Mouse (Mus musculus): Measurements from ENCODE around the gene Klrg1. TPM values are rescaled to one million over a fixed set of nuclear protein-coding genes. Genes with fewer than 3 reads are reported as not detected.

Klrg1 gene
- polyA plus RNA-seq, 1 experiment from 2014 or later: 0.43 TPM

DNA sequence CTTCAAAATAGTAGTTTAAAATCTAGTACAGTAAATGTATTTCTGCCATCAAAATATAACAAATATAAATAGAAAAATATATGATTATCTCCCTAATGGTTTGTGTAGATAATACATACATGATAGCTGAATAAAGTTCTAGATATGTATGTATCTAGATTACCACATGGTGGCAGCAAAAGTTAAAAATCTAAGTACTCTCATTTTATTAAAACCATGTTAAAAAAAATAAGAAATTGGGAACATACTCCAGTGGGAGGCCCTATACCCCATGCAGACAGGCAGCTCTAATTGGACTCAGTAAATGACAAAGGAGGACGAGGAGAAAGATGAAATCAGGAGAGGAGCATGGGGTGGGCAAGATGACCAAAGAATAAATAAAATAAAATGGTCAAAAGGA lies 30.5 kb downstream of the Klrg1 start:
- WGBS: 36% methylated on average over 1 of the region's 1 CpGs
- H3K4me2 ChIP-seq (replicated peaks): no peak overlapping the region
- ATAC-seq (replicated peaks): 0 out of 2 replicates have a peak, but pooled peaks have one; percentile 46

DNA sequence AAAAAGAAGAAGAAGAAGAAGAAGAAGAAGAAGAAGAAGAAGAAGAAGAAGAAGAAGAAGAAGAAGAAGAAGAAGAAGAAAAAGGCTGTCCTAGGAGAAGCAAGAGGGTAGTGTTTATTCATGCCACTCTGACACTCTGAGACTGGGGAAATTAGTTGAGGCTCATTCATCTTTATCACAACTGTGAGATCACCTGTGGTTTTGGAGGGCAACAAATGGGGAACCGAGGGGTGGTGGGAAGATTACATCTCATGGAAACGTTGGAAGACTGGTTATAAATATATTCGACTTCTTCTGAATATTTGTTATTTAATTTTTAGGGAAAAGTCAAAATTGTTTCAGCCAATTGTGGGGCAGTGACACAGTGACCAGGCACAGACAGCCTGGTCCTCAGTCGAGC lies 32.6 kb downstream of the Klrg1 start:
- Histone ChIP-seq H3K4me1 (no peaks in the 10 kb centered on the region), H3K4me3 (no peak overlapping the region), H3K36me3 (no peaks in the 10 kb centered on the region), H3K4me2 (replicated peaks) (no peak overlapping the region), H3K9me3 (no peaks in the 10 kb centered on the region), H3K9ac (replicated peaks) (no peak overlapping the region), H3K27me3 (no peaks in the 10 kb centered on the region), H3K27ac (replicated peaks) (no peak overlapping the region)
- WGBS: 88% methylated on average over 4 of the region's 4 CpGs
- ATAC-seq (replicated peaks): no peak

More for the DNA sequence above, 30.5 kb downstream of the Klrg1 start:
- Histone ChIP-seq H3K9me3 (no peaks in the 10 kb centered on the region), H3K36me3 (no peaks in the 10 kb centered on the region), H3K27me3 (no peaks in the 10 kb centered on the region), H3K9ac (replicated peaks) (no peak overlapping the region), H3K4me3 (no peak overlapping the region), H3K27ac (replicated peaks) (no peak overlapping the region), H3K4me1 (no peaks in the 10 kb centered on the region)

Other genes with a start within 250 kb of the Klrg1 start
- 55.1 and 55.8 TPM in 2 replicates for gene M6pr, start 25.8 kb upstream of the Klrg1 start, polyA plus RNA-seq (2015; fragmentation: Nextera tagmentation; extraction: Ambion mirVana)
- 34.2 and 36.1 TPM in 2 replicates for gene Phc1, start 57.7 kb upstream of the Klrg1 start, polyA plus RNA-seq (2015; fragmentation: Nextera tagmentation; extraction: Ambion mirVana)
- gene Rimklb, start 215.9 kb upstream of the Klrg1 start, polyA plus RNA-seq (2015; fragmentation: Nextera tagmentation; extraction: Ambion mirVana): 98.3 and 106 TPM in 2 replicates
- gene Mfap5, start 223.0 kb upstream of the Klrg1 start, polyA plus RNA-seq (2015; fragmentation: Nextera tagmentation; extraction: Ambion mirVana): 0.72 and 1.8 TPM in 2 replicates